Mouse (Mus musculus): ENCODE measurements around the gene Pak6. TPM values are rescaled to one million over a fixed set of nuclear protein-coding genes. Genes with fewer than 3 reads are reported as not detected.

Gene Pak6
- polyA plus RNA-seq, 1 experiment from 2014 or later: 1.9 TPM

GRCm38 (mm10) chr2:118714230-118714629 lies 51.1 kb downstream of the Pak6 start:
- peaks cover 13% of the 10 kb centered on the region for H3K27me3 ChIP-seq (ENCODE audit: insufficient read depth, low read length)
- no peak overlapping the region for H3K27ac ChIP-seq
- peaks cover 13% of the 10 kb centered on the region for H3K4me1 ChIP-seq (replicated peaks; ENCODE audit: insufficient read depth, low read length)
- H3K9me3 ChIP-seq (replicated peaks; ENCODE audit: low read length): no peaks in the 10 kb centered on the region
- no peak overlapping the region for H3K9ac ChIP-seq (ENCODE audit: low read depth, low read length)
- H3K36me3 ChIP-seq (ENCODE audit: insufficient read depth, low read length): no peaks in the 10 kb centered on the region
- no peak for TF ChIP-seq CTCF (IDR thresholded peaks at IDR 0.05; ENCODE audit: low read depth)
- 46% methylated on average over 4 of the region's 4 CpGs for WGBS
- ATAC-seq (replicated peaks; ENCODE audit: low FRiP score, low read depth) (no peak), DNase-seq (ENCODE audit: low spot score) (no peak)
- H3K4me3 ChIP-seq (replicated peaks; ENCODE audit: low read depth, low read length): no peak overlapping the region
- no peak overlapping the region for H3K4me2 ChIP-seq (ENCODE audit: low read length)

GRCm38 (mm10) chr2:118716677-118717076 lies 53.6 kb downstream of the Pak6 start:
- no peak overlapping the region for H3K4me2 ChIP-seq (ENCODE audit: low read length)
- DNase-seq (ENCODE audit: low spot score) (no peak), ATAC-seq (replicated peaks; ENCODE audit: low FRiP score, low read depth) (no peak)
- no peaks in the 10 kb centered on the region for H3K9me3 ChIP-seq (replicated peaks; ENCODE audit: low read length)
- no peaks in the 10 kb centered on the region for H3K4me1 ChIP-seq (replicated peaks; ENCODE audit: insufficient read depth, low read length)
- no peak for TF ChIP-seq CTCF (IDR thresholded peaks at IDR 0.05; ENCODE audit: low read depth)
- H3K36me3 ChIP-seq (ENCODE audit: insufficient read depth, low read length): no peaks in the 10 kb centered on the region
- 86% methylated on average over 5 of the region's 5 CpGs for WGBS
- H3K9ac ChIP-seq (ENCODE audit: low read depth, low read length): no peak overlapping the region
- H3K27me3 ChIP-seq (ENCODE audit: insufficient read depth, low read length): no peaks in the 10 kb centered on the region
- H3K4me3 ChIP-seq (replicated peaks; ENCODE audit: low read depth, low read length): no peak overlapping the region
- no peak overlapping the region for H3K27ac ChIP-seq

DNA sequence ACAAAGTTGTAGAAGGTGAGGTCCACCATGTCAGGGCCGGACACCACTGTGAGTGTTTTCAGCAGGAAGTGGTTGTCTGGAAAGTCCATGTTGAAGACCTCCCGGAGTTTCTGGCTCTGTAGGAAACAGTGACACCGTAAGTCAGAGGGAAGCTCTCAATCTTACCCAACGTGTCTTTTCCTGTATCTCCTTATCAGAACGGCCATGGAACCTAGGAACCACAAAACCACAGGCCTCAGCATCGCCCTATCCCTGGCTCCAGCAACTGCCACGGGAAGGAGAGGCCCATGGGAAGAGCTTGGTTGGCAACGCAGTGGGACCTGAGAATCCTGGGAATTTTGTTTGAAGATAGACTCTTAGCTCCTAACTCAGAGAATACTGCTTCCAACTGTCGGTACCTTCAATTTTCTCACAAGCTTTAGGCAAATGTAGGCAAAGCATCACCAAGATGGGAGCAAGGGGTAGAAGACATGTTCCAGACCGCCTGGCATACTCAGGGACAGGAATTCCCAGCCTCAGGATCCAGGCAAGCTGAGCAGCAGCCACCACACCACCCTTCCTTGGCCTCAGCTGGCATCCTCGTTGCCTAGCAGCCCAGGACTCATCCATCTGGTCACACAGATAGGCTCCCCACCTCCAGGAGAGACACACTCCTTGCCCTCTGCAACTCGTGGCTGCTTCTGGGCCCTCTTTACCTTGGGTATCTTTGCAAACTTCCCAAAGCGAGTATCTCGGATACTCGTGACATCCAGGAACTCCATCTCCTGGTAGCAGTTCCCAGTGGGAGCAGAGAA lies 60.8 kb downstream of the Pak6 start:
- no peak overlapping the region for H3K9ac ChIP-seq (ENCODE audit: low read depth, low read length)
- H3K4me3 ChIP-seq (replicated peaks; ENCODE audit: low read depth, low read length): no peak overlapping the region
- H3K36me3 ChIP-seq (ENCODE audit: insufficient read depth, low read length): no peaks in the 10 kb centered on the region
- peaks cover 7% of the 10 kb centered on the region for H3K4me1 ChIP-seq (replicated peaks; ENCODE audit: insufficient read depth, low read length)
- H3K9me3 ChIP-seq (replicated peaks; ENCODE audit: low read length): no peaks in the 10 kb centered on the region
- TF ChIP-seq CTCF (IDR thresholded peaks at IDR 0.05; ENCODE audit: low read depth): no peak
- no peak for ATAC-seq (replicated peaks; ENCODE audit: low FRiP score, low read depth)
- no peak overlapping the region for H3K27ac ChIP-seq
- no peak overlapping the region for H3K4me2 ChIP-seq (ENCODE audit: low read length)
- no peak for DNase-seq (ENCODE audit: low spot score)
- H3K27me3 ChIP-seq (ENCODE audit: insufficient read depth, low read length): no peaks in the 10 kb centered on the region
- 79% methylated on average over 15 of the region's 15 CpGs for WGBS

- DNase-seq (ENCODE audit: low spot score): no peak
- Histone ChIP-seq H3K9me3 (replicated peaks; ENCODE audit: low read length) (no peaks in the 10 kb centered on the region), H3K36me3 (ENCODE audit: insufficient read depth, low read length) (no peaks in the 10 kb centered on the region), H3K9ac (ENCODE audit: low read depth, low read length) (no peak overlapping the region), H3K4me3 (replicated peaks; ENCODE audit: low read depth, low read length) (no peak overlapping the region), H3K4me2 (ENCODE audit: low read length) (no peak overlapping the region), H3K27ac (no peak overlapping the region), H3K4me1 (replicated peaks; ENCODE audit: insufficient read depth, low read length) (peaks cover 11% of the 10 kb centered on the region), H3K27me3 (ENCODE audit: insufficient read depth, low read length) (no peaks in the 10 kb centered on the region)
- WGBS: 69% methylated on average over 4 of the region's 4 CpGs
- no peak for ATAC-seq (replicated peaks; ENCODE audit: low FRiP score, low read depth)
- TF ChIP-seq CTCF (IDR thresholded peaks at IDR 0.05; ENCODE audit: low read depth): no peak
Observed at GRCm38 (mm10) chr2:118725511-118725910, 62.4 kb downstream of the Pak6 start.

GRCm38 (mm10) chr2:118726873-118727272 lies 63.8 kb downstream of the Pak6 start:
- WGBS: 88% methylated on average over 2 of the region's 2 CpGs
- Histone ChIP-seq H3K4me1 (replicated peaks; ENCODE audit: insufficient read depth, low read length) (peaks cover 11% of the 10 kb centered on the region), H3K9me3 (replicated peaks; ENCODE audit: low read length) (no peaks in the 10 kb centered on the region), H3K4me3 (replicated peaks; ENCODE audit: low read depth, low read length) (no peak overlapping the region), H3K27me3 (ENCODE audit: insufficient read depth, low read length) (0 out of 2 replicates have a peak, but pooled peaks cover 3% of the 10 kb centered on the region), H3K27ac (no peak overlapping the region), H3K4me2 (ENCODE audit: low read length) (no peak overlapping the region), H3K36me3 (ENCODE audit: insufficient read depth, low read length) (no peaks in the 10 kb centered on the region), H3K9ac (ENCODE audit: low read depth, low read length) (no peak overlapping the region)
- no peak for TF ChIP-seq CTCF (IDR thresholded peaks at IDR 0.05; ENCODE audit: low read depth)
- DNase-seq (ENCODE audit: low spot score) (no peak), ATAC-seq (replicated peaks; ENCODE audit: low FRiP score, low read depth) (no peak)

- Histone ChIP-seq H3K27me3 (ENCODE audit: insufficient read depth, low read length) (0 out of 2 replicates have a peak, but pooled peaks cover 3% of the 10 kb centered on the region), H3K36me3 (ENCODE audit: insufficient read depth, low read length) (no peaks in the 10 kb centered on the region), H3K9ac (ENCODE audit: low read depth, low read length) (no peak overlapping the region), H3K4me1 (replicated peaks; ENCODE audit: insufficient read depth, low read length) (peaks cover 11% of the 10 kb centered on the region), H3K9me3 (replicated peaks; ENCODE audit: low read length) (no peaks in the 10 kb centered on the region), H3K4me2 (ENCODE audit: low read length) (peak overlapping the region; percentile 35), H3K27ac (peak overlapping the region; percentile 75), H3K4me3 (replicated peaks; ENCODE audit: low read depth, low read length) (no peak overlapping the region)
- ATAC-seq (replicated peaks; ENCODE audit: low FRiP score, low read depth) (peak; percentile 47; the same call in 1 of the 2 replicates), DNase-seq (ENCODE audit: low spot score) (peak; percentile 54)
- 16% methylated on average over 9 of the region's 9 CpGs for WGBS
- TF ChIP-seq CTCF (IDR thresholded peaks at IDR 0.05; ENCODE audit: low read depth): no peak
Observed at GRCm38 (mm10) chr2:118727911-118728310, 64.8 kb downstream of the Pak6 start.

All from kidney, postnatal 0 days (tissue).